Mouse (Mus musculus): ENCODE measurements at regions not wholly inside any gene's neighbourhood (a gene's known extent, or its start where the extent isn't known, plus 50 kb on each side); places are given as distances from the start of the nearest gene placed in this dataset.

DNA sequence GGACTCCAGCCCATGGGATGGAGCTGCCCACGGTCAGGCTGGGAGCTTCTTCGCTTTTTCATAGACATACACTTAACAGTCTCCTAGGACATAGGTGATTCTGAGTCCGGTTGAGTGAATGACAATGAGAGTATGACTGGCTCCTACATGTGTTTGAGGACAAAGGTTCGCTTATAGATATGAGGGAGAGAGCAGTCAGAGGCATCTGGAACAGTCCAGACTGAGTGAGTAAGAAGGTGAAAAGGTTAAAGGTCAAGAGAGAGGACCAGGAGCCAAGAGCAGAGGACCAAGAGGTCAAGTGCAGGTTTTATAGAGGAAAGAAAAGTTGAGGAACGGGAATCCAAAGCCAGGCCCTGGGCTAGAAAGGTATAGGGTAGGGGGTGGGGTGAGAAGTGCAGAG lies 68.7 kb upstream of the Tbl1xr1 start:
- TF ChIP-seq CTCF (IDR thresholded peaks at IDR 0.05; ENCODE audit: low read depth) = no peak
- TF ChIP-seq EP300 (IDR thresholded peaks at IDR 0.05; ENCODE audit: low read depth) = no peak

Data from liver, embryonic 14.5 days (tissue).